Mouse (Mus musculus): ENCODE data around the gene Gtf3a. TPM values are rescaled to one million over a fixed set of nuclear protein-coding genes. Genes with fewer than 3 reads are reported as not detected.

Gtf3a gene
- polyA plus RNA-seq, 1 experiment from 2014 or later, result 99.5 TPM

DNA sequence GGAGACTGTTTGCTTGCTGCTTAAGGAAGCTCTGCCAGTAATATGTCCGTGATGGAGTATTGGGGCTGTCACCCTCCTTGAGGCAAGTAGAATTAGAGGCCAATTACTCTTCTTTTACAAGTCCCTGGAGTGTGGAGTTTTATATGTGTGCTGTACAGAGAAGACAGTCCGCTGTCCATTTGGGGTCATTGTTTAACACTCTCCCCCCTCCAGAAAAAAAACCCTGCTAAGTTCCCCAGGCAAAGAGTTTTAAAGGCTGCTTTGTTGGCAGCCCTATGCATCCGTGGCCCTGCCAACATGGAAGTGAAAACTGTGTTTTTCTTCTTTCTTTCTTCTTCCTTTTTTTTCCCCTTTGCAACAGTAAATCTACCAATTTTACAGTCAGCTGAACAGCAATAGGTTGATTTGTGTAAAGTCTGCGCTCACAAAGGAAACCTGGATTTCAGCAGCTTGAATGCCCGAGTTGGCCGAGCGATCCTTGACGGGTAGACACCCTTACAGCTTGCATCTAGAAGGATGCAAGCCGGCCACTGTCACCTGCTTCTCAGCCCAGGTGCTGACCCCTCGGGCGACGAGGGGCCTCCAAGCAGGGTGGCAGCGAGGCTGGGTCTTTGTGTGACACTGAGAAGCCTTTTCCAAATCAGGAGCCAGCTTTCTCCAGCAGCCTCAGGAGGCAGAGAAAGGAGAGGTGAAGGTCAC lies 20.4 kb downstream of the Gtf3a start:
- 24% methylated on average over 13 of the region's 13 CpGs for WGBS
- Histone ChIP-seq H3K27me3 (peaks cover 5% of the 10 kb centered on the region; the same call in 1 of the 2 replicates), H3K4me2 (no peak overlapping the region), H3K27ac (no peak overlapping the region), H3K9ac (no peak overlapping the region), H3K4me3 (no peak overlapping the region), H3K4me1 (replicated peaks) (peaks cover 3% of the 10 kb centered on the region; the same call in 1 of the 2 replicates), H3K36me3 (no peaks in the 10 kb centered on the region), H3K9me3 (no peaks in the 10 kb centered on the region)
- ATAC-seq (ENCODE audit: low FRiP score), result no peak

DNA sequence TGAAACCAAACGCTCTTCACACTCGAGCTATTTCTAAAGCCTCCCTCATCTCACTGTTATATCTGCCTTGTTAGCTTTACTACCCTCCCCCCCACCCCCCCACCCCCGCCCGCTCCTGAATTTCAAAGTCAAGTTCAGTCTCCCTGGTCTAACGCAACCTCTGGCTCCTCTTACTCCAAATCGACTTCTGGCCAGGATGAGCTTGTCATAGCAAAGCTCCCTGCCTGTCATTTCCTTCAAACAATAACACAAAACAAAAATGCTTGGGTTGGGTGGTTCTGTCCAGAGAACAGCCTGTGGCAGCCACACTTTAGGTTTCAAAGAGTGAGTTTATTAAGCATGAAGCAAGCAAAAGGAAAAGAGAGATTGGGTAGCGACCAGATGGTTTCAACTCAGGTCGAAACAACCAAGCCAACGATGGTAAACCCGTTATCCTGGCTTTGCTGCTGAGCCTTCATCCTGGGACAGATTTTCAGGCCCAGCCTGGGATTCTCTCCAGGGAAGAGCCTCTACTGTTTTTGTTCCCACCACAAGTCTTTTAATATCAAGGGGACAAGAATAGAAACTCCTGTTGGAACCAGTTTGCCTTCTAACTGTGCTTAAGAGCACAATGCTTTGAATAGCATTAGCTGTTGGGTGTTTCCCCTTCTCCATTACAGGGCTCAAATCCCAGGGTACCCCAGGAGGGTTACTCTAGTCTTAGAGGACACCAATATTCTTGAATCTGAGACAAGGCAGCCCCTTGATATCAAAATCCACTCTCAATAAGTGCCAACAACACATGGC lies 23.5 kb downstream of the Gtf3a start:
- WGBS, result 73% methylated on average over 10 of the region's 10 CpGs
- 0 out of 2 replicates have a peak, but pooled peaks cover 9% of the 10 kb centered on the region for H3K27me3 ChIP-seq

DNA sequence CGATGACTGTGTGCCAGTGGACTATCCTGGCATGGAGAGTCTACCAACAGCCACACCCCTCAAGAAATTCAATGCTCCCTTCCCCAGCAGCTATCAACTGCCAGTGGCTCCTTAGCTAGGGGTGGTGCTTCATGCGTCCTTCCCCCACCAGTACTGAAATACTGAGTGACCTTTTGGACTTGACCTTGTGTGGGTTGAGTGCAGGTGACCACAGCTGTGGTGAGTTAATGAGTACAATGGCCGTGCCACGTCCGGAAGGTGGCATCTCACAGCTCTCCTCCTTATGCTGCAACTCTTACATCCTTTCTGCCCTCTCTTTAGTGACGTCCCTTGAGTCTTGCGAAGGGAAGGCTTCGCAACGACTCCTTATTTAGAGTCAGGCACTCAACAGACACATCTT lies 24.9 kb downstream of the Gtf3a start:
- 93% methylated on average over 9 of the region's 9 CpGs for WGBS
- no peak overlapping the region for H3K9ac ChIP-seq

More for the DNA sequence above, 23.5 kb downstream of the Gtf3a start:
- no peaks in the 10 kb centered on the region for H3K9me3 ChIP-seq
- H3K4me1 ChIP-seq (replicated peaks), result no peaks in the 10 kb centered on the region; the same call in 1 of the 2 replicates
- no peak overlapping the region for H3K4me3 ChIP-seq
- H3K27ac ChIP-seq, result no peak overlapping the region
- no peak overlapping the region for H3K9ac ChIP-seq
- H3K36me3 ChIP-seq, result no peaks in the 10 kb centered on the region
- no peak for ATAC-seq (ENCODE audit: low FRiP score)
- H3K4me2 ChIP-seq, result no peak overlapping the region

DNA sequence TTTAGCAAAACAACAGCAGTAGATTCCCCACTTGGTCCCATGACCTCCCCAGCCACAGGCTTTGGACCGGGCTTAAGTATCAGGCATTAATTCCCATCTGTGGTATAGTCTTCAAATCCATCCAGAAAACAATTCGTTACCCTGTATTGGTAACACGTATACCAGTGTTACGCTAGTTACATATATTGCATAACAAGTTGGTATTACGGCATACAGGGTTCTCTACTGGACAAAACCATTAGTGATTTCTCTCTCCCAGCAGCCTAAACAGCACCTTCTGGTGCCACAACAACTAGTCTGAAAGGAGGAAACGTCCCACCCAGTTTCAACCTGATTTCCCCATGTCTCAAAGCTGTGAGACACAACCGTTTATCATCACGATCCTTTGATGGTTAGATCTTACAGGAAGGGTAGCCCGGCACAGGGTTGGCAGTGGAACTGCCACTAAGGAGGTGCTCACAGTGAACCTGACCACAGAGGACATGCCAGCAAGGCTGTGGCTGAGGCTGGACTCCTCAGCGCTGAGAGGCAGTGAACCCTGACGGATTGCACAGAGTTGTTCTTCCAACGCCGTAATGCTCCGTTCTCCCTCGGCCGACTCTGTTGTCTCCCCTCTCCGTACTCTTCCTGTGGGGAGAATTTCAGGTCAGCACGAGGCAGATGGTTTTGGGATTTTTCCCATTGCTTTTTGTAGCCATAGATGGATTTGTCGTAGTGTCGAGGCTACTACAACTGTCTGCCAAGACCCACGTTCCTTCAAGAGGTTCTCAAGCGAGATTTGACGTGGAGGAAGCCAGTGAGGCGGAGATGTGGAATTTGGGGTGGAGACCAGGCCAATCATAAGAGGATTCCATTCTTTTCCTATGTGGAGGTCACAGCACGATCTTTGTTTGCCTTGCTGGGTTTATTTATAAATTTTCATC lies 25.7 kb downstream of the Gtf3a start:
- Histone ChIP-seq H3K27me3 (0 out of 2 replicates have a peak, but pooled peaks cover 9% of the 10 kb centered on the region), H3K27ac (no peak overlapping the region), H3K4me2 (no peak overlapping the region), H3K4me1 (replicated peaks) (no peaks in the 10 kb centered on the region; the same call in 1 of the 2 replicates), H3K36me3 (no peaks in the 10 kb centered on the region), H3K4me3 (no peak overlapping the region), H3K9me3 (no peaks in the 10 kb centered on the region), H3K9ac (no peak overlapping the region)
- ATAC-seq (ENCODE audit: low FRiP score), result no peak
- 86% methylated on average over 25 of the region's 25 CpGs for WGBS

More for the DNA sequence above, 24.9 kb downstream of the Gtf3a start:
- no peak overlapping the region for H3K27ac ChIP-seq
- no peak for ATAC-seq (ENCODE audit: low FRiP score)
- H3K9me3 ChIP-seq, result no peaks in the 10 kb centered on the region
- H3K4me3 ChIP-seq, result no peak overlapping the region
- H3K36me3 ChIP-seq, result no peaks in the 10 kb centered on the region
- H3K4me2 ChIP-seq, result no peak overlapping the region
- 0 out of 2 replicates have a peak, but pooled peaks cover 9% of the 10 kb centered on the region for H3K27me3 ChIP-seq
- no peaks in the 10 kb centered on the region; the same call in 1 of the 2 replicates for H3K4me1 ChIP-seq (replicated peaks)

DNA sequence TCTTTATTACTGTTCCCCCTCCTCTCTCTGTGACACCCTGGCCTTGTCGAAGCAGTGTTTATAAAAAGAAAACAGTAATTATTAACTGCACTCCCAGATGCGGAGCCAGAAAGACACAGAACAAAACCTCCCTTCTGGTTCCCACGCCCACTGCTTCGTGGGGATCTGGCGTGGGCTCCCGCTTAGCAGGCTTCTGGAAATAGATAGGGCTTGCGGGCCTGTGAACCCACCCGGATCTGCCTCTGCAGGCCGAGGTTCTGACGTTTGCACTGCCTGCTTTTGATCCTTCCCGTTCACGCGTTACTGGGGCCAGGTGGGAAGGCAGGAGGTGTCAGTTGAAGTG lies 26.3 kb downstream of the Gtf3a start:
- H3K4me2 ChIP-seq, result no peak overlapping the region
- no peaks in the 10 kb centered on the region for H3K9me3 ChIP-seq
- H3K4me3 ChIP-seq, result no peak overlapping the region
- 67% methylated on average over 13 of the region's 13 CpGs for WGBS
- H3K36me3 ChIP-seq, result no peaks in the 10 kb centered on the region
- H3K27ac ChIP-seq, result no peak overlapping the region
- ATAC-seq (ENCODE audit: low FRiP score), result no peak
- H3K27me3 ChIP-seq, result 0 out of 2 replicates have a peak, but pooled peaks cover 9% of the 10 kb centered on the region
- no peaks in the 10 kb centered on the region for H3K4me1 ChIP-seq (replicated peaks)
- H3K9ac ChIP-seq, result no peak overlapping the region

DNA sequence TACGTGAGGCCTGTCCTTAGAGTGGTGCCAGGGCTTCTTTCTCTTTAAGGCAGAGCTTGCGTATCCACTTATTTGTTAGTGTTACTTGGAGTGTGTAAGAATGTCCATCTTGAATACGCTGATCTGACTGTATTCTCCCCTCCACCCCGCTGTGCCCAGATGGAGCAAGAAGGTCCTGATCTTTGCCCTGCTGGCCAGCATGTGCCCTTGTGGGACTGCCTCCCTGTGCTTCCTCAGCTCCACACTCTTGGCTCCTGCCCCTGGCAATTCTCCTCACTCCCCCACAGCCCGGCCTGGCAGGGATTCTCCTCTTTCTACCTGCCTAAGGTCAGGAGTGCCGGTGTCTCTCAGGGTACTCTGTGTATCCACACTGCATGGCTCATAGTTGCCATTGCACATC lies 32.9 kb downstream of the Gtf3a start:
- WGBS, result 86% methylated on average over 6 of the region's 6 CpGs

DNA sequence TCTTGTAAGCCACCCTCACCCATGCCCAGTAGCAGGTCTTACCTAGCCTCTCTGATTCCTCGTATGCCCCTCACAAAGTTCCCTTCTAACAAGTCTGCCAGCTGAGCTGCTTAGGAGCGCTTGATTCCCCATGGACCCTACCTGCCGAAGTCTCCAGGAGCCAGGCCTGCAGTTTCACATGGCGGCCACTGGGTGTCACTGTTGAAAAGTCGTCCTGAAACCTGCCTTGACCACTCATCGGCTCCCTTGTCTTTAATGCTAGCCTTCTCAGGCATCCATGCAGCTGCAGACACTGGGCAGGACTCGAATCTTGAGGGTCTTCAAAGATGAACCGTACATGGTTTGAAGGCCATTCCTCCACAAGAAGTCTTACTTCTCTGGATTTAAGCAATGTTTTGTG lies 34.8 kb downstream of the Gtf3a start:
- Histone ChIP-seq H3K9ac (no peak overlapping the region), H3K27ac (no peak overlapping the region), H3K4me2 (no peak overlapping the region), H3K36me3 (no peaks in the 10 kb centered on the region), H3K9me3 (no peaks in the 10 kb centered on the region), H3K4me3 (no peak overlapping the region), H3K4me1 (replicated peaks) (peaks cover 12% of the 10 kb centered on the region), H3K27me3 (peaks cover 43% of the 10 kb centered on the region)
- 13% methylated on average over 8 of the region's 8 CpGs for WGBS
- peak; percentile 33; the same call in 1 of the 2 replicates for ATAC-seq (ENCODE audit: low FRiP score)

More for the DNA sequence above, 32.9 kb downstream of the Gtf3a start:
- Histone ChIP-seq H3K36me3 (no peaks in the 10 kb centered on the region), H3K4me1 (replicated peaks) (peaks cover 8% of the 10 kb centered on the region), H3K27me3 (peaks cover 43% of the 10 kb centered on the region), H3K9me3 (no peaks in the 10 kb centered on the region), H3K27ac (no peak overlapping the region), H3K4me3 (no peak overlapping the region), H3K4me2 (no peak overlapping the region), H3K9ac (no peak overlapping the region)
- no peak for ATAC-seq (ENCODE audit: low FRiP score)

DNA sequence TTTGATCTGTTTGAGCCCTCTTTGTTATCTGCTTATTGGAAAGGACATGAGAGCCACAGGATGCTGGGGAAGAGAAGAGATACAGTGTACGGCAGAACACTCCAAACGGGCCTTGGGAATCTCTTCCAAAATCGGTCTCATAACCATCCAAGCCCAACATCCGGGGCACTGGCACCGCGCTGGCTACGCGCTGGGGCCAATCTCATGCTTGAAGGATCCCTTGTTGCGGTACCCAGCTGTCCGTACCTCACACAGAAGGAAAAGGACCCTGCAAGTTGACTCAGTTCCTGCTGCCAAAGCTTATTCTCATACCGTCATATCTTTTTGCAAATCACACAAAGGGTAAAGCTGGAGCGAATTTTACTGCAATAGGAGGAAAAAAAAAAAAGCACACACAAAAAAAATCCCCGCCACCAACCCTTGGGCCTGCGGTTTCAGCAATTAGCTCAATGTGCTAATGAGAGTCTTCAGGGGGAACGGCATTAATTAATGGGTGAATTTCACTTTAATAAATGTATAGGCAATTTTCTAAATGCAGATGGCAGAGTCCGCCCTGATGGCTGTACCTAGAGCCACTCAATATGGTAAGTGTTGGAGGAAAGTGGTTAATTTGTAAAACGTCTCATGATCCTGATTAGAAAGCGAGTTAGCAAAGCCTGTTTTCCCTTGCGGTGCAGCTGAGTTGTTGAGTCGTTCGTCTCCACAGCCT lies 37.4 kb downstream of the Gtf3a start:
- no peak for ATAC-seq (ENCODE audit: low FRiP score)
- no peak overlapping the region for H3K9ac ChIP-seq
- 55% methylated on average over 21 of the region's 21 CpGs for WGBS
- H3K4me2 ChIP-seq, result peak overlapping the region; percentile 23
- H3K36me3 ChIP-seq, result no peaks in the 10 kb centered on the region
- H3K27ac ChIP-seq, result peak overlapping the region; percentile 60
- H3K4me3 ChIP-seq, result no peak overlapping the region
- peaks cover 41% of the 10 kb centered on the region for H3K27me3 ChIP-seq
- peaks cover 12% of the 10 kb centered on the region for H3K4me1 ChIP-seq (replicated peaks)
- no peaks in the 10 kb centered on the region for H3K9me3 ChIP-seq

DNA sequence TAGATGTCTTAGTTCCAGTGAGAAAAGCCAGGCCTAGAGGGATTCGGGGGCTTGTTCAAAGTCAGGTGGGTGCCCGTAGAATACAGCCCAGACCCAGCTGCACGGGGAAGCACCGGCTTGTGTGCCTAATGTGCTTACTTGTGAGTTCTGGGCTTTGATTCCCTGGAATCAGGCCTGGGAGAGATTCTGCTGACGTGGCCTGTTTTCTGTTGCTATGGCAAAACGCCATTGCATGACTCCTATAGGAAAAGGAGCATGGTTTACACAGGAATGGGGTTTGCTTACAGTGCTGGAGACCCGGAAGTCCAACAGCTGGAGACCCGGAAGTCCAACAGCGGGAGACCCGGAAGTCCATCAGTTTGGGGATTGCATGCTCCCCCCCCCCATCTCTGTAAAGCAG lies 39.1 kb downstream of the Gtf3a start:
- Histone ChIP-seq H3K36me3 (no peaks in the 10 kb centered on the region), H3K9ac (no peak overlapping the region), H3K9me3 (no peaks in the 10 kb centered on the region), H3K4me3 (no peak overlapping the region), H3K27me3 (peaks cover 25% of the 10 kb centered on the region), H3K27ac (no peak overlapping the region), H3K4me2 (no peak overlapping the region), H3K4me1 (replicated peaks) (peaks cover 12% of the 10 kb centered on the region)
- WGBS, result 82% methylated on average over 10 of the region's 10 CpGs
- ATAC-seq (ENCODE audit: low FRiP score), result no peak

DNA sequence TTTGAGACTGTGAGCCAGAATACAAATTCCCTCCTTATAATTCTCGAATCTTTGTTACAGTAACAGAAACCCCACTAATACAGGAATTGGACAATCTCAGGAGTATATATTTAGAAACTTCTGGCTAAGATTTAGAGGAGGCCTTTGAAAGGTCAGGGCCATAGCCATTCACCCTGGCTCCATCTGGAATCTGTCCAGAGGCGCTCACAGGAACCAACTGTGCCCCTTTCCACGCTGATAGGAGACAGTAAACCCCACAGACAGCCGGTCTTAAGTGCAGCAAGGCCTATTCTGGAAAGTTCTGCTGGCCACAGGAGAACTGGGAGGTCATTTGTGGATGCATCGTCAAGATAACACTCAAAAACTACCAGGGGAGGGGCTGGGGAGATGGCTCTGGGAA lies 40.6 kb downstream of the Gtf3a start:
- Histone ChIP-seq H3K4me2 (no peak overlapping the region), H3K27me3 (peaks cover 17% of the 10 kb centered on the region), H3K36me3 (no peaks in the 10 kb centered on the region), H3K9ac (no peak overlapping the region), H3K9me3 (no peaks in the 10 kb centered on the region), H3K4me3 (no peak overlapping the region), H3K27ac (no peak overlapping the region), H3K4me1 (replicated peaks) (peaks cover 12% of the 10 kb centered on the region)
- no peak for ATAC-seq (ENCODE audit: low FRiP score)
- WGBS, result 88% methylated on average over 5 of the region's 5 CpGs

DNA sequence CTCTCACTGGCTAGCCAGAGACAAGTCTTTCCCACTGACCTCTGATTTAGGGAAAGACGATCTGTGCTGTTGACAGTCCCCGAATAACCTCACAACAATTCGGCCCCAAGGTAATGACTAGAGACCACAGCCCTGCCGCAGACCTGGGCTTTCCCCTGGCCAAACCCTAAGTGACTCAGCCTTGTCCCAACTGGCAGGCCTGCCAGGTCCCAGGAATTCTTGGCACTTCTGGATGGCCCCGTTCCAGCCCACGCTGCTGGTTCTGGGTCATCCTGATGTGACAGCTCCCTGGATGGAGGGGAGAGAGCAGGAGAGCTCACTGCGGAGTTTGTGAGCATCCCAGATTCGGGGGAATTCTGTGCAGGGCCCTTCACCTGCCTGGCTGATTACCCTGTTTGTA lies 45.1 kb downstream of the Gtf3a start:
- 83% methylated on average over 8 of the region's 8 CpGs for WGBS
- no peak overlapping the region for H3K4me2 ChIP-seq

More for the DNA sequence above, 45.1 kb downstream of the Gtf3a start:
- H3K4me3 ChIP-seq, result no peak overlapping the region
- no peaks in the 10 kb centered on the region for H3K9me3 ChIP-seq
- H3K4me1 ChIP-seq (replicated peaks), result no peaks in the 10 kb centered on the region; the same call in 1 of the 2 replicates
- H3K36me3 ChIP-seq, result no peaks in the 10 kb centered on the region
- H3K9ac ChIP-seq, result no peak overlapping the region
- peak overlapping the region; percentile 14; the same call in 1 of the 2 replicates for H3K27ac ChIP-seq
- ATAC-seq (ENCODE audit: low FRiP score), result no peak
- no peaks in the 10 kb centered on the region for H3K27me3 ChIP-seq

Measured in hindbrain, embryonic 13.5 days (tissue).